Mouse (Mus musculus) MEL (cell line): Measurements from ENCODE around the gene E130308A19Rik. TPM values are rescaled to one million over a fixed set of nuclear protein-coding genes. Genes with fewer than 3 reads are reported as not detected.

Experiments used
- DNase-seq: peaks from one replicate; pipeline ENCODE4 v3.0.0; 2011; ENCODE audit warnings: low read depth, low spot score
- H3K27ac ChIP-seq: 2 replicates; pipeline ENCODE4 v1.5.1; 2012; ENCODE audit warnings: low read depth, mild to moderate bottlenecking, control low read depth, low read length, moderate library complexity; ENCODE audit not compliant: control insufficient read depth
- H3K27me3 ChIP-seq, 2 experiments: fragments of 150-350 bp in 1 of 2; sonication (generic) in 1 of 2; 2 replicates each; pipeline ENCODE4 v1.6.1; 2012; ENCODE audit warnings: low read length in 2 of 2, mild to moderate bottlenecking in 2 of 2, improper control_type of control experiment in 1 of 2, moderate library complexity in 1 of 2; ENCODE audit not compliant: insufficient read depth in 2 of 2, control insufficient read depth in 1 of 2
- H3K36me3 ChIP-seq, 2 experiments: 2 replicates each; pipeline ENCODE4 v1.6.1; 2012 to 2014; ENCODE audit warnings: low read length in 2 of 2, improper control_type of control experiment in 1 of 2, inconsistent platforms in 1 of 2, mild to moderate bottlenecking in 1 of 2; ENCODE audit not compliant: insufficient read depth in 2 of 2, control insufficient read depth in 1 of 2
- H3K4me1 ChIP-seq, 2 experiments: fragments of 150-350 bp in 1 of 2; sonication (generic) in 1 of 2; 2 replicates each; pipeline ENCODE4 v1.6.1; 2012; ENCODE audit warnings: low read length in 2 of 2, improper control_type of control experiment in 1 of 2, mild to moderate bottlenecking in 1 of 2; ENCODE audit not compliant: insufficient read depth in 2 of 2, control insufficient read depth in 1 of 2
- H3K4me3 ChIP-seq, 2 experiments: fragments of 150-350 bp in 1 of 2; sonication (generic) in 1 of 2; 2 replicates each; pipeline ENCODE4 v1.5.1; 2012; ENCODE audit warnings: low read depth in 2 of 2, low read length in 2 of 2, mild to moderate bottlenecking in 2 of 2, moderate library complexity in 2 of 2, control low read depth in 1 of 2, improper control_type of control experiment in 1 of 2; ENCODE audit not compliant: control insufficient read depth in 1 of 2, insufficient read depth in 1 of 2
- H3K79me2 ChIP-seq: 2 replicates; pipeline ENCODE4 v1.6.1; 2012; ENCODE audit warnings: mild to moderate bottlenecking, low read length, moderate library complexity; ENCODE audit not compliant: control insufficient read depth, poor library complexity, insufficient read depth
- H3K9ac ChIP-seq: 2 replicates; pipeline ENCODE4 v1.6.1; 2012; ENCODE audit warnings: low read depth, mild to moderate bottlenecking, control low read depth, low read length, moderate library complexity; ENCODE audit not compliant: control insufficient read depth, poor library complexity, severe bottlenecking
- H3K9me3 ChIP-seq: fragments of 150-350 bp; sonication (generic); replicated peaks from 2 replicates; pipeline ENCODE4 v1.6.1; 2012; ENCODE audit warnings: mild to moderate bottlenecking, low read length, improper control_type of control experiment, moderate library complexity; ENCODE audit not compliant: insufficient read depth
- BHLHE40 ChIP-seq: IDR thresholded peaks from 2 replicates; pipeline ENCODE4 v1.6.1; 2012; ENCODE audit warnings: low read depth, mild to moderate bottlenecking, inconsistent platforms, low read length, improper control_type of control experiment, borderline replicate concordance
- CHD2 ChIP-seq: IDR thresholded peaks from 2 replicates; pipeline ENCODE4 v1.6.1; 2011; ENCODE audit warnings: low read length, improper control_type of control experiment
- E2F4 ChIP-seq: IDR thresholded peaks from 2 replicates; pipeline ENCODE4 v1.6.1; 2011; ENCODE audit warnings: low read depth, low read length, improper control_type of control experiment, borderline replicate concordance
- ELF1 ChIP-seq: IDR thresholded peaks from 2 replicates; pipeline ENCODE4 v1.6.1; 2014; ENCODE audit warnings: low read depth, mild to moderate bottlenecking, inconsistent platforms, low read length, improper control_type of control experiment, moderate library complexity
- GABPA ChIP-seq: IDR thresholded peaks from 2 replicates; pipeline ENCODE4 v1.6.1; 2012; ENCODE audit warnings: low read depth, mild to moderate bottlenecking, inconsistent platforms, low read length, improper control_type of control experiment, moderate library complexity
- GATA1 ChIP-seq: IDR thresholded peaks from 2 replicates; pipeline ENCODE4 v1.6.1; 2011; ENCODE audit warnings: low read depth, low read length, improper control_type of control experiment
- JUND ChIP-seq: IDR thresholded peaks from 2 replicates; pipeline ENCODE4 v1.6.1; 2011; ENCODE audit warnings: low read depth, mild to moderate bottlenecking, improper control_type of control experiment, low read length
- KAT2A ChIP-seq: conservative IDR thresholded peaks from 2 replicates; pipeline ENCODE4 v1.6.1; 2012; ENCODE audit warnings: low read depth, low read length, improper control_type of control experiment, inconsistent platforms
- MAX ChIP-seq: IDR thresholded peaks from 2 replicates; pipeline ENCODE4 v1.6.1; 2011; ENCODE audit warnings: low read length, improper control_type of control experiment
- MAZ ChIP-seq: IDR thresholded peaks from 2 replicates; pipeline ENCODE4 v1.6.1; 2012; ENCODE audit warnings: low read depth, mild to moderate bottlenecking, inconsistent platforms, low read length, improper control_type of control experiment
- MEF2A ChIP-seq: IDR thresholded peaks from 2 replicates; pipeline ENCODE4 v1.6.1; 2014; ENCODE audit warnings: low read depth, mild to moderate bottlenecking, inconsistent platforms, low read length, improper control_type of control experiment; ENCODE audit not compliant: poor library complexity, insufficient replicate concordance, severe bottlenecking; ENCODE audit errors: extremely low read depth
- MXI1 ChIP-seq: IDR thresholded peaks from 2 replicates; pipeline ENCODE4 v1.6.1; 2011; ENCODE audit warnings: mild to moderate bottlenecking, low read depth, low read length, improper control_type of control experiment
- MYB ChIP-seq: IDR thresholded peaks from 2 replicates; pipeline ENCODE4 v1.6.1; 2011; ENCODE audit warnings: mild to moderate bottlenecking, low read depth, low read length, improper control_type of control experiment
- NRF1 ChIP-seq: IDR thresholded peaks from 2 replicates; pipeline ENCODE4 v1.6.1; 2014; ENCODE audit warnings: low read depth, mild to moderate bottlenecking, inconsistent platforms, low read length, improper control_type of control experiment, moderate library complexity; ENCODE audit not compliant: poor library complexity, insufficient read depth, severe bottlenecking
- POLR2AphosphoS2 ChIP-seq: IDR thresholded peaks from 2 replicates; pipeline ENCODE4 v1.6.1; 2011; ENCODE audit warnings: low read length, improper control_type of control experiment
- RAD21 ChIP-seq: IDR thresholded peaks from 2 replicates; pipeline ENCODE4 v1.6.1; 2011; ENCODE audit warnings: mild to moderate bottlenecking, low read depth, low read length, improper control_type of control experiment
- RCOR1 ChIP-seq: IDR thresholded peaks from 2 replicates; pipeline ENCODE4 v1.6.1; 2012; ENCODE audit warnings: low read depth, mild to moderate bottlenecking, inconsistent platforms, low read length, improper control_type of control experiment
- TAL1 ChIP-seq: IDR thresholded peaks from 2 replicates; pipeline ENCODE4 v1.6.1; 2012; ENCODE audit warnings: mild to moderate bottlenecking, inconsistent platforms, low read length, moderate library complexity, mixed read lengths
- UBTF ChIP-seq: IDR thresholded peaks from 2 replicates; pipeline ENCODE4 v1.6.1; 2012; ENCODE audit warnings: low read depth, mild to moderate bottlenecking, inconsistent platforms, low read length, improper control_type of control experiment, moderate library complexity, borderline replicate concordance; ENCODE audit not compliant: insufficient read depth
- USF1 ChIP-seq: IDR thresholded peaks from 2 replicates; pipeline ENCODE4 v1.6.1; 2014; ENCODE audit warnings: low read depth, mild to moderate bottlenecking, inconsistent platforms, low read length, improper control_type of control experiment, moderate library complexity
- USF2 ChIP-seq, 2 experiments: IDR thresholded peaks; 2 replicates each; pipeline ENCODE4 v1.6.1; 2011 to 2012; ENCODE audit warnings: improper control_type of control experiment in 2 of 2, low read length in 2 of 2, borderline replicate concordance in 1 of 2, inconsistent platforms in 1 of 2, low read depth in 1 of 2, mild to moderate bottlenecking in 1 of 2; ENCODE audit not compliant: insufficient read depth in 1 of 2
- ZC3H11A ChIP-seq: IDR thresholded peaks from 2 replicates; pipeline ENCODE4 v1.6.1; 2012; ENCODE audit warnings: low read depth, mild to moderate bottlenecking, inconsistent platforms, low read length, improper control_type of control experiment
- ZNF384 ChIP-seq: IDR thresholded peaks from 2 replicates; pipeline ENCODE4 v1.6.1; 2012; ENCODE audit warnings: low read depth, mild to moderate bottlenecking, inconsistent platforms, low read length, improper control_type of control experiment
- polyA plus RNA-seq, 2 experiments: library from polyadenylated mRNA; stranded (reverse) in 1 of 2; unstranded in 1 of 2; fragments of >175 nt in 1 of 2; fragments of >200 nt in 1 of 2; gene quantifications; 2 replicates each; pipeline versions ENCODE4 v1.2.1 to v1.2.4; 2012; ENCODE audit warnings: low replicate concordance in 2 of 2, low read depth in 1 of 2; ENCODE audit not compliant: insufficient read length in 2 of 2, insufficient read depth in 1 of 2, missing spikeins in 1 of 2
- total RNA-seq: library from RNA; depleted of rRNA; stranded (reverse); fragments of 300-350 nt; gene quantifications from 2 replicates; pipeline ENCODE4 v1.2.3, GENCODE M21; 2012

Gene E130308A19Rik
- total and polyA plus RNA-seq, 3 experiments: 4.0 to 12.5 TPM; not detected in 1

GRCm38 (mm10) chr4:59805181-59805967 lies 179.4 kb downstream of the E130308A19Rik start, which contains the start of gene Snx30 (continued):
- peak; percentile 11; the same call in 1 of the 2 replicates for TF ChIP-seq NRF1
- TF ChIP-seq UBTF: no peak
- TF ChIP-seq ELF1: peak; percentile 75
- no peak for TF ChIP-seq JUND
- no peak for TF ChIP-seq GATA1
- no peak for TF ChIP-seq CHD2
- 0 out of 2 replicates have a peak, but pooled peaks have one; percentile 1 for TF ChIP-seq ZC3H11A
- TF ChIP-seq KAT2A: no peak
- no peak for TF ChIP-seq RAD21
- TF ChIP-seq MEF2A: no peak
- no peak for TF ChIP-seq TAL1
- peak; percentile 90 for TF ChIP-seq POLR2AphosphoS2
- TF ChIP-seq MAZ: peak; percentile 92; the same call in 1 of the 2 replicates
- no peak for TF ChIP-seq E2F4
- TF ChIP-seq RCOR1: no peak
- TF ChIP-seq ZNF384: no peak
- no peak for TF ChIP-seq GABPA
- TF ChIP-seq BHLHE40: no peak
- no peak for TF ChIP-seq MYB

DNA sequence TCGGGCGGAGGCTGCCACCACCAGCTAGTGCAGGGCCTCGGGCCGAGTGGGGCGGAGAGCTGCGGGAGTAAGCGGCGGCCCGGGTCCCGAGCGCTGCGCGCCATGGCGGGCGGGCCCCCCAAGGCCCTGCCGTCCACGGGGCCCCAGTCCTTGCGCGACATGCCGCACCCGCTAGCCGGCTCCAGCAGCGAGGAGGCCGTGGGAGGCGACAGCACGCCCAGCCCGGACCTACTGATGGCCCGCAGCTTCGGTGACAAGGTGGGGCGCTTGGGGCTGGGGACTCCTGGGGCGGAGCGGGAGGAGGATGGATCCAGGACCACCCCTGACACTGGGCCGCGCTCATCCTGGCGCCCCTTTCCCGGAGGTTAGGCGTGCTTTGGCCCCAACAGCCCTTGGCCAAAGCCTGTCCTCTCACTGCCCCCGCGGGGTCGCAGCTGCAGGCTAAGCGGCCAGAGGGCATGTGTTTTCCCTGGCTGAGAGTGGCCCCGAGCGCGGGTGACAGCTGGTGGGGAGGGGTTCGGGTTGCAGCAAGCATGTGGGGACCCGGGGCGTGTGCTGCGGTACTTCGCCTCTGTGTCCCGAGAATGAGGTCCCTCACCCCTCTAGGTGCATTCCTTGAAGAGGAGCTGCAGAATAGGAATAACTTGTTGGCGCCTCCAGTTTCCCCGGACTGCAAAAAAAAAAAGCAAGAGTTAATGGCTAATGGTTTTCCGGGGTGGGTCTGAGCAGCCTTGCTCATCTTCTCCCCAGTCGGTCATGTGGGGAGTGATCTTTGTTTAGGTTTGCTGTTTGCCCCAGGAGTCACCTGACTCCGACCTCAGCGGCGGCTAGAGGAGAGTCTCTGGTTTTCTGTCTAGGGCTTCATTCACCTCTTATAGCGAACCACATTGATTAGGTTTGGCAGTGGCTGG lies 180.2 kb downstream of the E130308A19Rik start:
- Histone ChIP-seq H3K27me3 (no peaks in the 10 kb centered on the region), H3K79me2 (no peaks in the 10 kb centered on the region; the same call in 1 of the 2 replicates), H3K4me1 (peaks cover 12 to 28% of the 10 kb centered on the region in 2 experiments), H3K9me3 (no peaks in the 10 kb centered on the region), H3K9ac (peak overlapping the region; percentile 82), H3K36me3 (peaks cover 0 to 19% of the 10 kb centered on the region in 2 experiments; a peak in 2 of 4 replicates), H3K27ac (peak overlapping the region; percentile 42; the same call in 1 of the 2 replicates), H3K4me3 (peak overlapping the region; percentile 84 to 96)
- TF ChIP-seq USF1 (peak; percentile 83), MYB (no peak), MEF2A (no peak), UBTF (0 out of 2 replicates have a peak, but pooled peaks have one; percentile 60), USF2 (IDR thresholded peaks at IDR 0.05; ENCODE audit: borderline replicate concordance in 1 of 2, insufficient read depth in 1 of 2, low read depth in 1 of 2, low read length in 2 of 2) (0 out of 4 replicates have a peak, but pooled peaks of 1 of the 2 experiments have one; percentile 23), ZNF384 (peak; percentile 69), MAX (no peak), GATA1 (no peak), MXI1 (peak; percentile 49; the same call in 1 of the 2 replicates)
- DNase-seq: peak; percentile 52
